Mouse (Mus musculus) naive thymus-derived CD4-positive, alpha-beta T cell, adult 2 months (primary cell): ENCODE results near the gene Rfx7.
A peak's percentile ranks its signal among the peaks of the same experiment; 100 is the strongest.

ENCODE experiments used
- DNase-seq: peaks from one replicate; pipeline ENCODE4 v3.0.0-alpha.2; 2011; ENCODE audit warnings: low read depth

The Rfx7 gene

DNA sequence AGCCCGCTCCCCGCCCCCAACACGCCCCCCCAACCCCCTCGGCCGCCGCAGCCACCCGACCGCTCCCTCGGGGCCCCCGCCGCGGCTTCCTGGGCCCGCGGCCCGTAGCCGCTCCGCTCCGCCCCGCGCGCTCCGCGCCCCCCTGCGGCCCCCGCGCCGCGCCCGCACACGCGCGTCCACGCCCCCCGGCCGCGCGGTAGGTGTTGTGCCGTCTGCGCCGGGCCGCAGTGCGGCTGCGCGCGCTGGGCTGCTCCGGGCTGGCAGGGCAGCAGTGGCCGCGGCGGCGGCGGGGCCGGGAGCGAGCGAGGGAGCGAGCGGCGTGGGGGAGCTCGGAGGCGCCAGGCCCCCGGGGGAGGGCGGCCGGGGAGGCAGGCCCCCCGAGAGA lies at the start of gene Rfx7:
Gene Rfx7 (plus strand): TSS at position 245 of the 385 bp plus-strand sequence.
- DNase-seq = peak; percentile 83

DNA sequence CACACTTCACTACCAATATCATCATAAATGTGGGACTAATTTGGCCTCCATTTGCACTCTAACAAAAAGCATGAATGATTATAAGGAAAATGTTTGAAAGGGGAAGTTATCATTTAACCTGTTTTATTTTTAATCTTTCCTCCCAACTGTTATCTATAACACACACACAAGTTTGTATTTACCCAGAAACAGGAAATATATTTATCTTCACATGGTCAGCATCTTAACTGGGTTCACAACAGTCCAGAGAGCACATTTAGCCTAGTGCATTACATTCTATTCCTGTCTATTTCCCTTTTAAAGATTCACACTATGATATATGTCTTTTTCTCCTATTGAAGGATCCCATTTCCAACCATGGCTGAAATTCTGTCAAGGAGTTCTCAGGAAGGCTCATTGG lies 43.5 kb upstream of the Rfx7 start:
- no peak for DNase-seq

DNA sequence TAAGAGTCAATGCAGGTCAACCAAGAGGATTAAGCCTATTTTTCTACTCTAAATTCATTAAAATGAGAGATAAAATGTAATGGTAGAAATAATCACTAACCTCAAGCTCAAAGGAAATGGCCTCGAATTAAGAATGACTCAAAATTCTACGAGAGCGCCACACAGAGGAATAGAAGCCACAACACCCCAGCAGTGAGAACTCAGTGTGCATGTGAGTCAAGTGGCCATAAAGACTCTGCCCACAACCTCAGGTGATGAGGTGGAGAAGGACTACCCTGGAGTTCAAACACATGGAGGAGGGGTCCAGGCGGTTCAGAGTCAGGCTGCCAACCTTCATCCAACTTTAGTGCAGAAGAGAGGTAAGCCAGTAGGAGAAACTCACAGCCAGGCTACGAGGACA lies 42.9 kb upstream of the Rfx7 start:
- peak; percentile 46 for DNase-seq

DNA sequence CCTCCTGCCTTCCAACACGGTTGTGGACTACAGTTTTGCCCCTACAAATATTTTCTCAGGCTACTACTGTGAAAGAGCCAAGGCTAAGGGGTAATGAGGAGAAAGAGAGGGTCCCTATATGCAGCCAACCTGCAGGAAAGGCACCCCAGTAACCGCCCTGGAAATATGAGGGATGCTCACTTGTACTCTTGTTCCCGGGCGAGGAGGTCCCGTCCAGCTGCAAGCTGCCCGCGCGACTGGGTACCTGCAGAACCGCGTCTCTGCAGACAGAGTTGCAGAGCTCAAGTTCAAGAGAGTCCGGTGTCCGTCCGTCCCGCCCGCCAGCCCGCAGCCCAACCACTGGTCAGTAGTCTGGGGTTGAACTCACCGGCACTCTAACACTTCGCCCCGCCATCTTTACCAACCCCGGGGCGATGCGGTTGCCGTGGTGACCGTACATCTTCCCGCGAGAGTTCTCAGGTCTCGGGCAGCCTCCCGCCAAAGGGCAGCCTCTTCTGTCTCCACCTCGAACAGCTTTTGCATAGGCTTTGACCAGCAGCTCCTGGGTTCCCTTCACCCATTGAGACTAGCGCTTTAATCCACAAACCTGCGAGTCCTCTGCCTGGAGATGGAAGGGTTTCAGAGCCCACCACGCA lies 40.4 kb upstream of the Rfx7 start:
- peak; percentile 89 for DNase-seq

DNA sequence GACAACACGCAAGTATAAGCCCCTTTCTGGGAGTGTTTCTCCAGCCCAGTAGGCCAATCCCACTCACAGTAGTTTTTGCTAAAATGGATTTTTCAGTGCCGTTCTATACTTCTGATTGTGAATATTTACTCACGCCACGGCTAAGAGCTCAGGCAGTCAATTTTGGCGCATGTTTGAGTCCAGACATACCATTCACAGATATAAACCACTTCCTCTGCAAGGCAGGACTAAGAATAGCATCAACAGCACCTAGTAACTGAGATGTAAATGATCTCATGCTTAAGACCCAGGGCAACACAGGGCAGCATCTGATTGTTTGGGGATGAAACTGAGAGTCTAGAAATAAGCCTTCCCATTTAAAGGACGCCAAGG lies 39.9 kb upstream of the Rfx7 start, which contains the start of gene Tex9:
Gene Tex9 (minus strand): TSS at position 19 of the 372 bp plus-strand sequence.
- no peak for DNase-seq

DNA sequence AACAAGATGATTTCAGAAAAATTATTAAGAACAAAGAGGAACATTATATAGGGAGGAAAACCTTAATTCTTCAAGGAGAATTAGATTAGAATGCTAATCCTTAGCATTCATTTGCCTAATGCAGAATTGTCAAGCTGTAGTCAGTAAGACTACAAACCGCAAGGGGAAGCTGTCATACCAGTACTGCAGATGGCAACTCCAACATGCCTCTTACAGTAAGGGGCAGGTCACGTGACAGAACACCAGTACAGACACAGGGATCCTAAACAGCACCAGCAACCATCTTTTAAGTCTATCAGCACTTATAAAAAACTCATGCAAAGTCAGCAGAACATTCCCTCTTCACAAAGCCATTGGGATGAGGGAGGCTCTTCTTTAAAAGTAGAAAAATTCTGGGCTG lies 38.6 kb upstream of the Rfx7 start:
- DNase-seq = peak; percentile 76

DNA sequence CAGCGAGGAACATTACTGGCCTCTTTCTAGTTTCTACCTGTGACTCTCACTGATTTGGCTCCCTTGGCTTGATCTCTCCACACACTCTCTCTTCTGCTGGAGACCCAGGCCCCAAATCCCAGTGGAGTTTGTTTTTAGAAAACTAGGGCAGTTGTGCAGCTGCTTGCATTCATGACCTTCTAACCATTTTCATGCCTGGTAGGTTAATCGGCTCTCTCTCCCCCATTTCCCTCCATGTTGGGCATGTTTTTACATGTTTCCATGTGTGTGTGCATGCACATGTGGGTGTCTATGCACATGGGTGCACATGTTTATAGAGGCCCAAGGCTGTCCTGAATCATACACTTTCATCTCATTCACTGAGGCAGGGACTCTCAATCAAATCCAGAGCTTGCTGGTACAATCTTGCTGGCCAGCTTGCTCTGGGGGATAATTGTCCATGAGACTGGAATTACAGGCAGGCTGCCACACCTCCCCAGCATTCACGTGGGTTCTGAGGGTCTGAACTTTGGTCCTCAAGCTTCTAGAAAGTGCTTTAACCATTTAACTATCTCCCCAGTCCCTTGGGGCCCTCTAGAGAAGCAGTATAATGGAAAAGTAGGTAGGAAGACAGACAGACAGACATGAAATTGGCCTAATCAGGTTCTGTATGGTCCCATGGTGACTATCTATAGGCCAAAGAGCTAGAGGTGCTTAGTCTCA lies 37.9 kb upstream of the Rfx7 start:
- DNase-seq = no peak

DNA sequence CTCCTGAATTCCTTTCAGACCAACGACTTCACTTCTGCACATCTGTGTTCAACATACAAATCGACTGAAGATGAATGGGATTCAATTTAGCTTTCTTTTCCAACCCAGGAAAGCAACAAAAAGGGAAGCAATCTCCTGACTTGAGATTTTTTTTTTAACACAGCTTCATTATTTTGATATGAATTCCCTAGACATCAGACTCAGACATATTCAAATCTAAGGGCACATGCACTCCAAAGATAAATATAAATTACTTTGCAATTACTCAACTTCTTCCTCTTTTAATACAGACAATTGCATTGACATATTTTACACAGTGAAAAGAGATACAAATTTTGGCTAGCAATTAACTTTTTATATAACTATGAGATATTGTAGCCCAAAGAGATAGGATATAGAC lies 35.3 kb upstream of the Rfx7 start:
- no peak for DNase-seq

DNA sequence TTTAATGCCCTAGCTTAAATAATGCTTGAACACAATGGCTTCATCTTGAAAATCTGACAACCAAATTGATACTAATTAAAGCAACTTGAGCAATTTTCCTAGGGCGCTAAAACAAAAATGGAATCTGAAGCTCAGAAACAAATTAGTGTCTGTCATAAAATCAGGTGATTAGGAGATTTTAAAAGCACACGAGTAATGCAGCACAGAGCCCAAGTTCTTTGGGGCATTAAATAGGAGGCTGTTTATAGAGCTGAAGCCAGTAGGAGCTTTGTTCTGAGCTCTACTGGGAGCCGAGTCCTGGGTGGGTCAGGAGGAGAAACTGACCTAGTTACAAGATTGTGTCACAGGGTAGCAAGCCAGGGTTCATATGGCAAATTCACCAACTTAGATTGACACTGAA lies 34.9 kb upstream of the Rfx7 start:
- DNase-seq = no peak

DNA sequence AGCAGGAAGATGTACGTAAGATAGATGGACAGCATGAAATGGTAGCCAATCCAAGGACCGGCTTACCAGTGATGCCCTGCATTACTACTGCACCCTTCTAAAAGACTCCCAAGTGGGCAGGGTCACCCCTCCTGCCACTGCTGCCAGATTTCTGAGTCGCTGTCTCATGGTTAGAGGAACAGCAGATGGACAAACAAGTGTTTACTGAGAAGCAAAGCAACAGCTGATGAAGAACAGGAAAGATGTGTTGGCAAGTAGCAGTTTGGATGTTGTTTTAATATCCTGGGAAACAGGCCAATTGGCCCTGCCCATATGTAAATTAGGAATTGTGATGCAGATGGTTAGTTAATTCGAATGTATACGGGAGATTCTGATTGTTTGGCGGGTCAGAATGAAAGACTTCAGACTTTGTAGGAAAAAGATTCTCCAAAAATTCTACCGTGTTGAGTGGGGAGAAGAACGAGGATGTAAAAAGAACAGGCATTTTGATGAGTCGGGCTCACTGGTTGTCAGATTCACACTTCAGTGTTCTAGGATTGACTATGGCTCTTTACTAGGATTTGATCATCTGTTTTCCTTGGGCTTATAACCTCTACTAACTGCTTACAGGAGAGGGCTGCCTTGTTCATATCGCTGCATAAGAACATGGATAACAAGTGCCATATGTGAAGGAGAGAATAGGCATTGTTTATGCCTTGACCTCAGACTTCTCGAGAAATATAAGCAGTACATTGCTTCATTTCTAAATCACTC lies 19.6 kb upstream of the Rfx7 start:
- no peak for DNase-seq

DNA sequence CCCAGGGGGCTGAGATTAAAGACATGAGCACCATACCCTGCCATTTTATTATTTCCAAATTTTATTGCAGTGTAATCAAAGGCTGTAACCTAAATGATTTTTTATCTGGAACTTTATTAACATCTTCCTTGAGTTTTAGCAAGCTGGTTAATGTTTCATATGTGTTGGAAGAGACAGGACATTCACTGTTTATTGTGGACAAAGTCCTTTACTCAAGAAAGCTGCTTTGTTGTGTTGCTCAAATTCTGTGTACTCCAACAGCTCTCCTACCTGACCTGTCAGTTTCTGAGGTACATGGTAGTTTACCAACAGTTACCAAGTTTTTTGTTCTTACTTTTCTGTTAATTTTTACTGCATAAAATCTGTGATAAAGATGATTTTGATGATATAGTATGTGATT lies 16.7 kb upstream of the Rfx7 start:
- no peak for DNase-seq

DNA sequence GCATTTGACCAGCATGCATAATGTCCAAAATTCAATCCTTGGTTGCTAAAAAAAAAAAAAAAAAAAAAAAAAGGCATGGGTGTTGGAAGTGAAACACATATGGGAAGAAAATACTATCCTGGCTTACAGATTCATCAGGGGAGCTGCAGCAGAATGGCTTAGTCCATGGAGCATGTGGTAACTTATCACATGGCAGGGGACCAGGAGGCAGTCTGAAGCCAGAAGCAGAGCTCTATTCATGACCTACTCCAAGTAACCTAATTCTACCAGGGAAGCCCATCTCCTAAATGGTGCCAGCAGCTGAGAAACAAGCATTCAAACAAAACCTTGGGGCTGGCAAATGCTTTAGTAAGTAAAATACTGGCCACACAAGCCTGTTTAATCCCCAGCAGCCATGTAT lies 12.8 kb upstream of the Rfx7 start:
- no peak for DNase-seq

DNA sequence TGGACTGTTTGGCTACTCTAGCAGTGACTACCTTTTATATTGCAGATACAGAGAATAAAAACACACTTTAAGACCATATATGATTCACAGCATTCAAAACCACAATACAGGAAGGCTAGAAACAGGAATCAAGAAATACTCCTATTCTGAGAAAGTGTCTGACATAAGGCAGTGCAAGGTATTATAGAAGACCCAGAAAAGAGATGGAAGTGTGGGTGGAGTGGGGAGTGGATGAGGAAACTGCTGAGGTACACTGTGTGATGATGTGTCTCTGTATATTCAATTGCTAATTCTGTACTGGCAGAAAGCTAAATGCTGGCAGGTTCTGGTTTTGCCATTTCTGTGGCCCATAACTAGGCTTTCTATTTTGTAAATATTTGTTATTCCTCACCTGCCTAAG lies 11.2 kb upstream of the Rfx7 start:
- no peak for DNase-seq

DNA sequence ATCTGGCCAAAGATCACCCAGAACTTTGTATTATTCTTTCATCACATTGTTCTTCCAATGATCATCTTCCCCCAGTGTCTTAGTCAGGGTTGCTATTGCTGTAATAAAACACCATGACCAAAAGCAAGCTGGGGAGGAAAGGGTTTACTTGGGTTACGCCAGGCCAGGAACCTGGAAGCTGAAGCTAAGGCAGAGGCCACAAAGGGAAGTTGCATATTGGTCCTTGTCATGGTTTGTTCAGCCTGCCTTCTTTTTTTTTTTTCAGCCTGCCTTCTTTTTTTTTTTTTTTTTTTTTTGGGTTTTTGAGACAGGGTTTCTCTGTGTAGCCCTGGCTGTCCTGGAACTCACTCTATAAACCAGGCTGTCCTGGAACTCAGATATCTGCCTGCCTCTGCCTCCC lies 5.9 kb upstream of the Rfx7 start:
- no peak for DNase-seq

DNA sequence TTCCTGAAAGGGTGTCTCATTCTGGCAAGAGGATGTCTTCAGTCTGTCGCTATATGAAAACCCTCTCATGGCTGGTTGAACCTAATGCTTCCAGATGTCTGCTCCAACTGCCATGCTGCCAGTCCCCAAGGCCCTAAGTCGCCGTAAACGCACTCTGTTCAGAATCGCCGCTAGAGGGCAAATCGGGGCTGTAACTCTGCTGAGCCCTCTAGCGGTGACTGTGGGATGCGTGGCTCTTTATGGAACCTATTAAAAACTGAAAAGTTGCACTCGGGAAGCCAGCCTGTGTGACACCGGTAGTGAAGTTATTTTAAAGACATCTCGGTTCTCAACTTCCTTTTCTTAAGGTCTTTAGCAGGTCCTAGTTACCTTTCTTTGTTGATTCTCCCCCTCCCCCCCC lies 1.8 kb upstream of the Rfx7 start:
- peak; percentile 97 for DNase-seq

DNA sequence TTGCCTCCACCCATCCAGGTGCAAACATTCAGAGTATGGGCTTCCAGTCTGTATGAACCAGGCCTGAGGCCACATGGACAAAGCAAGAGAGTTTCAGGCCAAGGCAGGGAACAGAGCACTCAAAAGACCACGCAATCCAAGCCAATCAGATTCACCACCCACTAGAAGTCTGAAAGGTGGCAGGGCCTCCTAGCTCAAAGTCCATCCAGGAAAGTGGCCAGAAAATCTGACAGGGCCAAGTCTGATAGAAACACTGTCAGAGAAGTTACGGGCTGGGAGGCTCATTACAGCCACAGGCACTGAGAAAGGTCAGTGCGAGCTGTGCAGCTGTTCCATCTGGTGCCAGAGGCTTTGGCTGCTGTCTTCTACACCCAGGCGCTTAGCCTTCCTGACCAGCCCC lies 1.2 kb upstream of the Rfx7 start:
- no peak for DNase-seq

DNA sequence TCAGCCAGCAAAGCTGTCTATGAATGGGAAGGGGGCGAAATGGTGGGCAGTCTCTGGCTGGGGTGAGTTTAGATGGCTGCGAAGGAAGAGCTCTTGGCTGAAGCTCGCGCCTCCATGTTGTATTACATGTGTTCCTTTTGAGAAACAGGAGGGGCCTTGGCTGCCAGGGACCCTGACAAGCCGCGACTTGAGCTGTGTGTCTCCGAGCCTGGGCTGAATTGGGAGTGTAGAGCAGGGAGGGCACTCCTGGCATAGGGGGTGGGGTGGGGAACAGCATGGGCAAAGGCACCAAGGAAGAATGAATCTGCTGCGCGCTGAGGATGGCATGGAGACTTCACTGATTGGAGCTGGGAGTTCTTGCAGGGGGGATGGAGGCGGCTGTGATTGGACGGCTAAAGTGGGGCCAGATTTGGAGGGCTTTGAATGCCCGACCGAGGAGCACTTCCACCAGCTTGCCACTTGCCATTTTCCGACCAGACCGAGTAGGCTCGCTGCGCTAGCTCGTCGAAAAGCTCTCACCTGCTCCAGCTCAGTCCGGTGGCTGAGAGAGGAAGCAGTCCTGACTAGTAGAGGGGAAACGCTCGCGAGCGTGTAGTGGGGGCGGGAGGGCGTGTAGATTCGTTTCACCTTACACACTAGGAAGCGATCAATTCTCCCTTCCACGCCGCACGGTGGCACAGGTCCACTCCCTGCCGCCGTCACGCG lies 597 bp upstream of the Rfx7 start:
- DNase-seq = peak; percentile 85

DNA sequence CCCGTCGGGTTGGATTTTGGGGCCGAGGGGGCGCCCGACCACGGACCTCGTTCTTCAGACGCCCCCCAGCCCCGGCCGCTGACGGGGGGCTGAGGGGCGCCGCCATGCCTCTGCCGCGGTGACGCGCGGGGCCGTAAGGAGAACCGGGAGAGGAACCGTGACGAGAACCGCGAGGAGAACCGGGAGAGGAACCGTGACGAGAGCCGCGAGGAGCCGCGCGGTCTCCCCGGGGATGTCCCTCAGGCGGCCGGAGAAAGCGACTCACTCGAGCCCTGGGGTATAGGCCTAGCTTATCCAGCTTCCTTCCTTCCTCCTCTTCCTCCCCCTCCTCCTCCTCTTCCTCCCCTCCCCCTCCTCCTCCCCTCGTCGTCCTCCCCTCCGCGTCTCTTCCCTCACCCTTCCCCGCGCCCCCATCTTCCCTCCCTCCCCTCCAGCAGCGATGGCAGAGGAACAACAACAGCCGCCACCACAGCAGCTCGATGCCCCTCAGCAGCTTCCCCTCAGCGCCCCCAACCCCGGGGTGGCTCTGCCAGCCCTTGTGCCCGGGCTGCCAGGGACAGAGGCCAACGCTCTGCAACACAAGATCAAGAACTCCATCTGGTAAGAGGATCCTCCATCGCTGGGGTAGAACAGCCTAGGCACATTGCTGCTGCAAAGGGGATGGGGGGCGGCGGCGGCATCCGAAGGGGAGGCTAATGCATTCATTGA lies 495 bp downstream of the Rfx7 start:
- DNase-seq = peak; percentile 68

DNA sequence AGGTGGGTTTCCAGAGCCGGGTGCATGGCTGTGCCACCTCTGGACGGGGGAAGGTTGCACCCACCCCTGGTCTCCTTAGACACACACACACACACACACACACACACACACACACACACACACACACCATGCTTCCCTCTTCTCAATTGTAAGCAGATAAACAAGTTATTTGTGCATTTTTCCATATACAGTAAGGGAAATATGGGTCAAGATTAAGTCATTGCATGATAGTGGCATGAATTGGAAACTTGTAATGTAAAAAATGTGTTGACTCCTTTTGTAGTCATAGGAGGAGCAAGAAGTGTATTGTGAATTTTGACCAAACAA lies 1.0 kb downstream of the Rfx7 start:
- no peak for DNase-seq

DNA sequence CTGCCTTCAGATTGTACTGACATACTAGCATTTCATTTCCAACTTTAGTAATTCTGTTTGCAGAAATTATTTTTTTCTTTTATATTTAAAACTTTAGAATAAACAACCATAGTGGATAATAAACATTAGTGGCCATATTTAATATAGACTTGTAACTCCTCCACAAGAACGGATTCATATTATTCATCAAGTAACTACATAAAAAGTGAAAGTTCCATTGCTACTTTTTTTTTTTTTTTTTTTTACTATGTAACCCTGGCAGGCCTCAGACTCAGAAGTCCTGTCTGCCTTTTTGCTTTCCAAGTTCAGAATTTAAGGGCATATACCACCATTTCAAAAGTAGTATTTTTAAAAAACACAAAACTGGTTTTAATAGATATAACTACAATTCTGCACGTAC lies 2.9 kb downstream of the Rfx7 start:
- DNase-seq = peak; percentile 18

DNA sequence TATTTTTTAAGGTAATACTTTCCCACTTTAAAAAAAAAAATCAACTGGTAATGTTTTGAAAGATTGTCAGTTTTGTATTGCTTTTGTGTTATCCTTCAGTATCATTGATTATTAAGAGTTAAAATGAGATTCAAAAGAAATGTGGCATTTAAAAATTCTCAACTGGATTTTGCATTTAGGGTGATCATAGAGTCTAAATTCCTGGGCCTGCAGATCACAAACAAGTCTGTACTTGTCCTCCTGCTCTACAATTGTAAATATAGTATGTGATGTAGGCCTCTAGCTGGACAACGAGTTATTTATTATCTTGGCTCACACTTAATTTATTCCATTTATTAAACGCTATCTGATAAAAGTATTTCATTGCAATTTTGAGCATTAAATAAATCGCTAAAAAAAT lies 3.4 kb downstream of the Rfx7 start:
- no peak for DNase-seq

DNA sequence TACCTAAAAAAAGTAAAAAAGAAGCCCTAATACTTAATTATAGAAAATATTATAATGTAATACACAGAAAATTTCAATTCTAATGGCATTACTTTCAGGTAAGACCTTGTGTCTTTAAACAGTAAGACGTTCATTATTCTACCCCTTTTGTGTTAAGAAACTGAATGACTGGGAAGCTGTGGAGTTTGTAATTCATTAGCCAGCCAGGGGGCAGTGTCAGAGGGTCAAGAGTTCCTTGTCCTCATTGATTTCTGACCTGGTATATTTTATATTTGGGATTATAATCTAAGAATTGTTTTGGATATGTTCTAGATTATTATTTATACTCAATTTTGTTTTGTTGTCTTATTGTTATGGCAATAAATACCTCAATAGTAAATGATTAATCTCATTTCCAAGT lies 5.0 kb downstream of the Rfx7 start:
- no peak for DNase-seq
